Mouse (Mus musculus) frontal cortex, adult 2 months (tissue): Measurements from ENCODE around the gene Syt7. TPM values are rescaled to one million over a fixed set of nuclear protein-coding genes. Genes with fewer than 3 reads are reported as not detected.

Experiments
- DNase-seq, 2 experiments: peaks; one replicate each; pipeline ENCODE4 v3.0.0; 2022; ENCODE audit warnings: low spot score in 1 of 2; ENCODE audit errors: extremely low spot score in 1 of 2
- polyA plus RNA-seq: library from polyadenylated mRNA; depleted of rRNA; stranded (reverse); fragments of >200 nt; gene quantifications from 2 replicates; pipeline ENCODE4 v1.2.3, GENCODE M21; 2012

Syt7 gene
- polyA plus RNA-seq, 1 experiment: 212 TPM

GRCm38 (mm10) chr19:10379978-10380377 is 8.9 kb upstream of the Syt7 start:
- DNase-seq: no peak

- DNase-seq: no peak
These were observed 1.2 kb upstream of the Syt7 start for GRCm38 (mm10) chr19:10387660-10388059.

- no peak for DNase-seq
These were observed 655 bp downstream of the Syt7 start for GRCm38 (mm10) chr19:10389391-10390098.

- DNase-seq: no peak
These were observed 1.3 kb downstream of the Syt7 start for GRCm38 (mm10) chr19:10390099-10390680.

GRCm38 (mm10) chr19:10391028-10391427 is 2.1 kb downstream of the Syt7 start:
- no peak for DNase-seq

GRCm38 (mm10) chr19:10391995-10392394 is 3.1 kb downstream of the Syt7 start:
- no peak for DNase-seq

- no peak for DNase-seq
These were observed 4.6 kb downstream of the Syt7 start for GRCm38 (mm10) chr19:10393471-10393870.

GRCm38 (mm10) chr19:10393874-10394500 is 5.1 kb downstream of the Syt7 start:
- DNase-seq: peak in 1 of 2 experiments; percentile 43

- peak in 1 of 2 experiments; percentile 54 for DNase-seq
These were observed 6.3 kb downstream of the Syt7 start for GRCm38 (mm10) chr19:10395174-10395573.

GRCm38 (mm10) chr19:10396962-10397361 is 8.1 kb downstream of the Syt7 start:
- no peak for DNase-seq

- peak; percentile 81 to 89 for DNase-seq
These were observed 8.7 kb downstream of the Syt7 start for GRCm38 (mm10) chr19:10397479-10398153.

- DNase-seq: peak; percentile 88 to 90
These were observed 9.4 kb downstream of the Syt7 start for GRCm38 (mm10) chr19:10398296-10398695.

GRCm38 (mm10) chr19:10402771-10403494 is 14.0 kb downstream of the Syt7 start:
- peak in 1 of 2 experiments; percentile 73 for DNase-seq

- no peak for DNase-seq
These were observed 14.9 kb downstream of the Syt7 start for GRCm38 (mm10) chr19:10403593-10404380.

GRCm38 (mm10) chr19:10404424-10404823 is 15.5 kb downstream of the Syt7 start:
- peak in 1 of 2 experiments; percentile 42 for DNase-seq

GRCm38 (mm10) chr19:10404911-10405310 is 16.0 kb downstream of the Syt7 start:
- DNase-seq: peak in 1 of 2 experiments; percentile 48

- no peak for DNase-seq
These were observed 24.9 kb downstream of the Syt7 start for GRCm38 (mm10) chr19:10413701-10414242.

GRCm38 (mm10) chr19:10415508-10415907 is 26.6 kb downstream of the Syt7 start:
- DNase-seq: no peak

GRCm38 (mm10) chr19:10416889-10417288 is 28.0 kb downstream of the Syt7 start:
- no peak for DNase-seq
